Mouse (Mus musculus) lung, adult 2 months (tissue): Measurements from ENCODE around the gene Mrpl38.
"Not testable (repeated sequence)": the region's sequence is repeated elsewhere in the genome, so short reads cannot be mapped to it uniquely, and the experiment has no call there.

Experiments used
- CTCF ChIP-seq: fragments of 200-500 bp; IDR thresholded peaks from 2 replicates; pipeline ENCODE4 v1.5.1; 2011; ENCODE audit warnings: mild to moderate bottlenecking, low read length, control low read depth; ENCODE audit not compliant: insufficient read depth
- POLR2A ChIP-seq: fragments of 200-500 bp; IDR thresholded peaks from 2 replicates; pipeline ENCODE4 v1.6.1; 2011; ENCODE audit warnings: low read depth, mild to moderate bottlenecking, control low read depth, low read length, borderline replicate concordance; ENCODE audit errors: extremely low read depth

- not testable (repeated sequence) for TF ChIP-seq POLR2A, CTCF
Measured at GRCm38 (mm10) chr11:116092959-116093358, 45.7 kb downstream of the Mrpl38 start.
